Mouse (Mus musculus) kidney, postnatal 4 days (tissue): ENCODE data around the gene Gm20388.
"Not testable (repeated sequence)": the region's sequence is repeated elsewhere in the genome, so short reads cannot be mapped to it uniquely, and the experiment has no call there.

ENCODE experiments used
- DNase-seq, 2 experiments: peaks; one replicate each; pipeline ENCODE4 v3.0.0; 2021; ENCODE audit warnings: mixed read lengths in 2 of 2

The Gm20388 gene

GRCm38 (mm10) chr8:121577751-121578675 lies 1667.4 kb downstream of the Gm20388 start:
- DNase-seq: peak; percentile 46 to 57

GRCm38 (mm10) chr8:121578676-121579451 lies 1668.2 kb downstream of the Gm20388 start, which contains the start of gene Fbxo31:
Gene Fbxo31 (minus strand): TSS chr8:121578806.
- DNase-seq: peak; percentile 98 to 99

GRCm38 (mm10) chr8:121580465-121580864 lies 1669.8 kb downstream of the Gm20388 start:
- DNase-seq: no peak

- no peak for DNase-seq
Measured at GRCm38 (mm10) chr8:121583653-121584052, 1673.0 kb downstream of the Gm20388 start.

- DNase-seq: no peak
Measured at GRCm38 (mm10) chr8:121584730-121585129, 1674.1 kb downstream of the Gm20388 start.

GRCm38 (mm10) chr8:121585159-121585825 lies 1674.7 kb downstream of the Gm20388 start:
- DNase-seq: peak; percentile 100

GRCm38 (mm10) chr8:121588750-121589149 lies 1678.1 kb downstream of the Gm20388 start:
- no peak for DNase-seq

GRCm38 (mm10) chr8:121589205-121589726 lies 1678.6 kb downstream of the Gm20388 start:
- no peak for DNase-seq

GRCm38 (mm10) chr8:121590203-121591177 lies 1679.8 kb downstream of the Gm20388 start, which contains the start of gene Map1lc3b:
Gene Map1lc3b (plus strand): TSS chr8:121590361.
- peak; percentile 95 to 96 for DNase-seq

- DNase-seq: peak; percentile 63 to 72
Measured at GRCm38 (mm10) chr8:121591178-121592066, 1680.8 kb downstream of the Gm20388 start.

- DNase-seq: no peak
Measured at GRCm38 (mm10) chr8:121593293-121593692, 1682.7 kb downstream of the Gm20388 start.

- DNase-seq: peak; percentile 38 to 61
Measured at GRCm38 (mm10) chr8:121593983-121594382, 1683.3 kb downstream of the Gm20388 start.

- DNase-seq: not testable (repeated sequence)
Measured at GRCm38 (mm10) chr8:121597492-121597891, 1686.9 kb downstream of the Gm20388 start.

GRCm38 (mm10) chr8:121598190-121598589 lies 1687.5 kb downstream of the Gm20388 start:
- DNase-seq: no peak

GRCm38 (mm10) chr8:121598892-121599291 lies 1688.3 kb downstream of the Gm20388 start:
- DNase-seq: peak; percentile 89 to 92

GRCm38 (mm10) chr8:121599842-121600241 lies 1689.2 kb downstream of the Gm20388 start:
- DNase-seq: no peak

GRCm38 (mm10) chr8:121602411-121602810 lies 1691.8 kb downstream of the Gm20388 start:
- DNase-seq: no peak

GRCm38 (mm10) chr8:121602860-121603259 lies 1692.2 kb downstream of the Gm20388 start:
- DNase-seq: peak; percentile 82 to 88

- no peak for DNase-seq
Measured at GRCm38 (mm10) chr8:121603801-121604200, 1693.2 kb downstream of the Gm20388 start.

- no peak for DNase-seq
Measured at GRCm38 (mm10) chr8:121607661-121608060, 1697.0 kb downstream of the Gm20388 start.
